Mouse (Mus musculus) bone marrow, adult 2 months (tissue): ENCODE results near the gene Sav1.

Source experiments
- CTCF ChIP-seq: fragments of 200-500 bp; IDR thresholded peaks from 2 replicates; pipeline ENCODE4 v1.5.1; 2011; ENCODE audit warnings: low read length, control low read depth; ENCODE audit not compliant: control insufficient read depth, insufficient read depth
- POLR2A ChIP-seq: fragments of 200-500 bp; IDR thresholded peaks from 2 replicates; pipeline ENCODE4 v1.6.1; 2011; ENCODE audit warnings: low read depth, mild to moderate bottlenecking, control low read depth, low read length, borderline replicate concordance; ENCODE audit not compliant: control insufficient read depth

GRCm38 (mm10) chr12:70010356-70010755 is 23.6 kb upstream of the Sav1 start:
- TF ChIP-seq CTCF (no peak), POLR2A (no peak)
